Mouse (Mus musculus) spleen, adult 2 months (tissue): Measurements from ENCODE around the gene Best1. TPM values are rescaled to one million over a fixed set of nuclear protein-coding genes. Genes with fewer than 3 reads are reported as not detected.

ENCODE experiments used
- DNase-seq, 2 experiments: peaks; one replicate each; pipeline versions ENCODE4 v3.0.0 to v3.0.0-alpha.2; 2012 to 2021; ENCODE audit warnings: low spot score in 2 of 2, low read depth in 1 of 2
- H3K27ac ChIP-seq: fragments of 200-500 bp; 2 replicates; pipeline ENCODE4 v1.5.1; 2012; ENCODE audit warnings: low read length, inconsistent platforms; ENCODE audit not compliant: insufficient read depth
- H3K27me3 ChIP-seq: fragments of 200-500 bp; 2 replicates; pipeline ENCODE4 v1.6.1; 2012; ENCODE audit warnings: mild to moderate bottlenecking, moderate library complexity, low read length, inconsistent platforms; ENCODE audit not compliant: control insufficient read depth, insufficient read depth
- H3K36me3 ChIP-seq: fragments of 200-500 bp; 2 replicates; pipeline ENCODE4 v1.6.1; 2012; ENCODE audit warnings: mild to moderate bottlenecking, low read length, inconsistent platforms; ENCODE audit not compliant: control insufficient read depth, insufficient read depth
- H3K4me1 ChIP-seq: fragments of 200-500 bp; 2 replicates; pipeline ENCODE4 v1.6.1; 2011; ENCODE audit warnings: inconsistent platforms; ENCODE audit not compliant: control insufficient read depth, insufficient read depth, insufficient read length
- H3K4me3 ChIP-seq: fragments of 200-500 bp; 2 replicates; pipeline ENCODE4 v1.5.1; 2011; ENCODE audit warnings: mild to moderate bottlenecking, inconsistent platforms; ENCODE audit not compliant: insufficient read depth, insufficient read length; ENCODE audit errors: extremely low read depth
- CTCF ChIP-seq: fragments of 200-500 bp; IDR thresholded peaks from 2 replicates; pipeline ENCODE4 v1.5.1; 2011; ENCODE audit warnings: mild to moderate bottlenecking, inconsistent platforms; ENCODE audit not compliant: insufficient read depth, insufficient read length, insufficient replicate concordance; ENCODE audit errors: extremely low read depth
- POLR2A ChIP-seq: fragments of 200-500 bp; IDR thresholded peaks from 2 replicates; pipeline ENCODE4 v1.6.1; 2011; ENCODE audit warnings: low read depth, low read length, inconsistent platforms
- WGBS: fragments of 180-500 bp; shearing (Covaris S2); methylation state at CpG from one replicate; pipeline ENCODE4 v1.1.7; 2018; 5-methylcytosine and 5-hydroxymethylcytosine counted together
- polyA plus RNA-seq: library from polyadenylated mRNA; depleted of rRNA; stranded (reverse); fragments of >200 nt; gene quantifications from 2 replicates; pipeline ENCODE4 v1.2.3, GENCODE M21; 2012

The Best1 gene
- polyA plus RNA-seq, 1 experiment = 0.20 TPM

- Histone ChIP-seq H3K27ac (no peak overlapping the region), H3K36me3 (peaks cover 11% of the 10 kb centered on the region), H3K4me3 (no peak overlapping the region), H3K27me3 (no peaks in the 10 kb centered on the region), H3K4me1 (peaks cover 3% of the 10 kb centered on the region; the same call in 1 of the 2 replicates)
- DNase-seq = no peak
- TF ChIP-seq CTCF = no peak
- no peak for TF ChIP-seq POLR2A
Measured at GRCm38 (mm10) chr19:9989884-9990256, 11.6 kb downstream of the Best1 start.

GRCm38 (mm10) chr19:9989171-9989883 lies 12.1 kb downstream of the Best1 start:
- H3K27ac ChIP-seq = no peak overlapping the region
- TF ChIP-seq POLR2A = no peak
- TF ChIP-seq CTCF = peak; percentile 69; the same call in 1 of the 2 replicates
- H3K27me3 ChIP-seq = no peaks in the 10 kb centered on the region
- peaks cover 16% of the 10 kb centered on the region for H3K36me3 ChIP-seq
- WGBS = 60% methylated on average over 17 of the region's 17 CpGs
- peak in 1 of 2 experiments; percentile 38 for DNase-seq
- peaks cover 7% of the 10 kb centered on the region; the same call in 1 of the 2 replicates for H3K4me1 ChIP-seq
- H3K4me3 ChIP-seq = no peak overlapping the region

- Histone ChIP-seq H3K27me3 (no peaks in the 10 kb centered on the region), H3K4me1 (peaks cover 7% of the 10 kb centered on the region; the same call in 1 of the 2 replicates), H3K36me3 (peaks cover 22% of the 10 kb centered on the region), H3K4me3 (no peak overlapping the region), H3K27ac (no peak overlapping the region)
- DNase-seq = no peak
- TF ChIP-seq POLR2A = no peak
- TF ChIP-seq CTCF = no peak
Measured at GRCm38 (mm10) chr19:9987593-9987992, 13.8 kb downstream of the Best1 start.

GRCm38 (mm10) chr19:9987192-9987591 lies 14.2 kb downstream of the Best1 start:
- DNase-seq = no peak
- Histone ChIP-seq H3K27me3 (no peaks in the 10 kb centered on the region), H3K27ac (no peak overlapping the region), H3K4me1 (peaks cover 7% of the 10 kb centered on the region; the same call in 1 of the 2 replicates), H3K36me3 (peaks cover 22% of the 10 kb centered on the region), H3K4me3 (no peak overlapping the region)
- TF ChIP-seq CTCF (no peak), POLR2A (no peak)
- WGBS = 72% methylated on average over 6 of the region's 6 CpGs

- Histone ChIP-seq H3K27me3 (no peaks in the 10 kb centered on the region), H3K4me1 (peaks cover 12% of the 10 kb centered on the region; the same call in 1 of the 2 replicates), H3K27ac (no peak overlapping the region), H3K4me3 (no peak overlapping the region), H3K36me3 (peaks cover 22% of the 10 kb centered on the region)
- TF ChIP-seq CTCF (no peak), POLR2A (no peak)
- DNase-seq = no peak
- WGBS = 97% methylated on average over 2 of the region's 2 CpGs
Measured at GRCm38 (mm10) chr19:9985900-9986421, 15.5 kb downstream of the Best1 start.

GRCm38 (mm10) chr19:9985190-9985899 lies 16.1 kb downstream of the Best1 start:
- peaks cover 22% of the 10 kb centered on the region for H3K36me3 ChIP-seq
- WGBS = 92% methylated on average over 6 of the region's 6 CpGs
- no peaks in the 10 kb centered on the region for H3K27me3 ChIP-seq
- no peak for DNase-seq
- TF ChIP-seq CTCF (no peak), POLR2A (no peak)
- no peak overlapping the region for H3K4me3 ChIP-seq
- H3K27ac ChIP-seq = no peak overlapping the region
- H3K4me1 ChIP-seq = peaks cover 12% of the 10 kb centered on the region; the same call in 1 of the 2 replicates
